Mouse (Mus musculus) splenic B cell, adult 2 months (primary cell): Measurements from ENCODE around the gene Kremen2.
"Not testable (repeated sequence)": the region's sequence is repeated elsewhere in the genome, so short reads cannot be mapped to it uniquely, and the experiment has no call there.

Experiments
- DNase-seq: peaks from one replicate; pipeline ENCODE4 v3.0.0-alpha.2; 2011; ENCODE audit warnings: low read depth, low spot score
- H3K27me3 ChIP-seq: 2 replicates; pipeline ENCODE4 v1.6.1; 2012; ENCODE audit warnings: mild to moderate bottlenecking, low read length, moderate library complexity, mixed read lengths; ENCODE audit not compliant: control insufficient read depth, poor library complexity, insufficient read depth, severe bottlenecking
- H3K36me3 ChIP-seq: 2 replicates; pipeline ENCODE4 v1.6.1; 2012; ENCODE audit warnings: mild to moderate bottlenecking, low read length, moderate library complexity, mixed read lengths; ENCODE audit not compliant: control insufficient read depth, poor library complexity, insufficient read depth, severe bottlenecking

Gene Kremen2

GRCm38 (mm10) chr17:23772219-23772556 lies 26.6 kb upstream of the Kremen2 start:
- not testable (repeated sequence) for DNase-seq, H3K27me3 ChIP-seq, H3K36me3 ChIP-seq

- DNase-seq, result peak; percentile 98
- Histone ChIP-seq H3K36me3 (no peaks in the 10 kb centered on the region), H3K27me3 (no peaks in the 10 kb centered on the region; the same call in 1 of the 2 replicates)
Observed at GRCm38 (mm10) chr17:23771284-23772218, 25.9 kb upstream of the Kremen2 start, which contains the start of gene Flywch1. Gene Flywch1 (minus strand): TSS chr17:23771602.

- Histone ChIP-seq H3K27me3 (no peaks in the 10 kb centered on the region; the same call in 1 of the 2 replicates), H3K36me3 (no peaks in the 10 kb centered on the region)
- DNase-seq, result no peak
Observed at GRCm38 (mm10) chr17:23770896-23771283, 25.3 kb upstream of the Kremen2 start.

GRCm38 (mm10) chr17:23770493-23770892 lies 24.9 kb upstream of the Kremen2 start:
- H3K27me3 ChIP-seq, result no peaks in the 10 kb centered on the region; the same call in 1 of the 2 replicates
- DNase-seq, result no peak
- H3K36me3 ChIP-seq, result no peaks in the 10 kb centered on the region

- DNase-seq, result no peak
- no peaks in the 10 kb centered on the region for H3K36me3 ChIP-seq
- H3K27me3 ChIP-seq, result no peaks in the 10 kb centered on the region
Observed at GRCm38 (mm10) chr17:23762976-23763375, 17.3 kb upstream of the Kremen2 start.

GRCm38 (mm10) chr17:23761155-23761554 lies 15.5 kb upstream of the Kremen2 start:
- DNase-seq, result no peak
- Histone ChIP-seq H3K27me3 (no peaks in the 10 kb centered on the region), H3K36me3 (no peaks in the 10 kb centered on the region; the same call in 1 of the 2 replicates)

GRCm38 (mm10) chr17:23760231-23760630 lies 14.6 kb upstream of the Kremen2 start:
- H3K36me3 ChIP-seq, result no peaks in the 10 kb centered on the region; the same call in 1 of the 2 replicates
- no peak for DNase-seq
- no peaks in the 10 kb centered on the region for H3K27me3 ChIP-seq

GRCm38 (mm10) chr17:23758801-23759200 lies 13.2 kb upstream of the Kremen2 start:
- H3K27me3 ChIP-seq, result no peaks in the 10 kb centered on the region

GRCm38 (mm10) chr17:23757581-23757980 lies 11.9 kb upstream of the Kremen2 start:
- H3K36me3 ChIP-seq, result no peaks in the 10 kb centered on the region; the same call in 1 of the 2 replicates
- H3K27me3 ChIP-seq, result no peaks in the 10 kb centered on the region
- DNase-seq, result no peak

More at GRCm38 (mm10) chr17:23758801-23759200, 13.2 kb upstream of the Kremen2 start:
- no peak for DNase-seq
- H3K36me3 ChIP-seq, result no peaks in the 10 kb centered on the region; the same call in 1 of the 2 replicates

- no peak for DNase-seq
- H3K27me3 ChIP-seq, result no peaks in the 10 kb centered on the region
- H3K36me3 ChIP-seq, result no peaks in the 10 kb centered on the region; the same call in 1 of the 2 replicates
Observed at GRCm38 (mm10) chr17:23755689-23756088, 10.1 kb upstream of the Kremen2 start.

- H3K27me3 ChIP-seq, result no peaks in the 10 kb centered on the region
- DNase-seq, result no peak
- H3K36me3 ChIP-seq, result no peaks in the 10 kb centered on the region
Observed at GRCm38 (mm10) chr17:23749400-23750191, 4.0 kb upstream of the Kremen2 start.

GRCm38 (mm10) chr17:23748631-23749391 lies 3.2 kb upstream of the Kremen2 start:
- Histone ChIP-seq H3K36me3 (no peaks in the 10 kb centered on the region), H3K27me3 (no peaks in the 10 kb centered on the region)
- DNase-seq, result peak; percentile 79

GRCm38 (mm10) chr17:23748026-23748425 lies 2.4 kb upstream of the Kremen2 start:
- no peaks in the 10 kb centered on the region for H3K36me3 ChIP-seq
- DNase-seq, result peak; percentile 90
- H3K27me3 ChIP-seq, result no peaks in the 10 kb centered on the region

- Histone ChIP-seq H3K27me3 (no peaks in the 10 kb centered on the region), H3K36me3 (no peaks in the 10 kb centered on the region)
- no peak for DNase-seq
Observed at GRCm38 (mm10) chr17:23747471-23747870, 1.8 kb upstream of the Kremen2 start.
